Mouse (Mus musculus): ENCODE results near the gene Ddit4.

Gene Ddit4

DNA sequence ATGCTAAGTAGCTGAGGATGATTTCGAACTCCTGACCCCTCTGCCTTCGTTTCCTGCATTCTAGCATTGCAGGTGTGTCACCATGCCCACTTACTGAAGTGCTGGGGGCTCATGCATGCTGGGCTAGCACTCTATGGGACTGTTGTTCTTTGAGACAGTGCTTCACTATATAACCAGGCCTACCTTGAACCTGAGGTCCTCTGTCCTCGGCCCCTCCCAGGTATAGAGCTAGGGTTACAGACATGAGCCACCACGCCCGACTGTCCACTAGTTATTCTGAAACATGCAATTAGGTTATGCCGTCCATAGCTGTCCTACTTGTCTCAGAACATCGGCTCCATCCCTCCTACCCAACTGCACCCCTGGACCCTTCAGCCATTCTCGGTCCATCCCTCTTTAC is 20.2 kb upstream of the Ddit4 start:
- no peak for DNase-seq (ENCODE audit: low spot score)

DNA sequence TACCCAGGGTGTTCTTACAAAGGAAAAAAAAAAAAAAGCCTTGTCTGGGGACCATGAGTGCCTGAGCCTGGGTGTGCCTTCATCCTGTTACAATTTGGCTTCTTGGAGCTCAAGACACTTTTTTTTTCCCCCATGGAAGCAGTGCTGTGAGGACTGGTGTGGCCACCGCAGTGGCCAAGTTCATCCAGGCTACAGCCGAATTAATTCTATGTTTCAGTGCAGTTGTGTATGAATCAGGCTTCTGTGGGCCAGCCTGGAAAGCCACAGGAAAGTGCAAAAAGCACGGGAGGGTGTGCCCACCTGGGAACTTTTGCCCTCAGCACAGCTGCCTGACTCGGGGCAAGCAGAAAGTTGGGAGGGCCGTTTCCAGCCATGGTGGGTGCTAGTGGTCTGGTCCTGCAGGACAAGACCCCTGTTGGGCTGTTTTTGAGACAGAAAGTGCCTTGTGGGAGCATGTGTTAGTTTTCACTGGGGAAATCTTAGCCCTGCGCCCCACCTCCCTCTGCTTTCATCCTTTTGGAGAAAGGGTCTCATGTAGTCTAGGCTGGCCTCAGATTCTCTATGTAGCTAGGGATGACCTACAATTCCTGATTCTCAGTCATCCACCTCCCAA is 18.9 kb upstream of the Ddit4 start:
- DNase-seq (ENCODE audit: low spot score), result no peak

DNA sequence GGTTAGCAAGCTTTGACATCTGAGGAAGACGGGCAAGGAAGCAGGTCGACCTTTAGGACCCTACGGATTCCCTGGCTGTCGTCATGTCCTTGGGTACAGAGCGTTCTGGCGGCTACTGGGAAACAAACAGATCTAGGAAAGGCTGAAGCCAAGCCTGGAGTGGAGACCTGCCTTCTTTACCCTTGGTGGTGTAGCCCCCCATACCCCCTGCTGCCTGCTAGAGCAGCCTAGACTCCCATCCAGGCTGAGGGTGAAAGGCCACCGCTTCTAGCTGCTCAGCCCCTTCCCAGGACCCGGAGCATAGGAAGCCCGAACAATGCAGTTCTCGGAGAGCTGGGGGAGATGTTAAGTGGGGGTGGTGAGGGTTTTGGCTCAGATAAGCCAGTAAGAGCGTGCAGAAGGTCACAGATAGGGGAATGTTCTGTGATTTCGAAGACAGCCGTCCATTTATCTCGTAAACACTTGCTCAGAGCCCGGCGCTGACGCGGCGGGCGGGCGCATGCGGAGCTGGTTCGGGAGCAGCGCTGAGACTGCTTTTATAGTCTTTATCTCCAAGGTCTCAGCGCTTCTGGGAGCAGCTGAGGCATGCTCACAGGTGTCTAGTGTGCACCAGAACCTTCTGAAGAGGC is 18.3 kb upstream of the Ddit4 start:
- DNase-seq (ENCODE audit: low spot score), result peak; percentile 84

DNA sequence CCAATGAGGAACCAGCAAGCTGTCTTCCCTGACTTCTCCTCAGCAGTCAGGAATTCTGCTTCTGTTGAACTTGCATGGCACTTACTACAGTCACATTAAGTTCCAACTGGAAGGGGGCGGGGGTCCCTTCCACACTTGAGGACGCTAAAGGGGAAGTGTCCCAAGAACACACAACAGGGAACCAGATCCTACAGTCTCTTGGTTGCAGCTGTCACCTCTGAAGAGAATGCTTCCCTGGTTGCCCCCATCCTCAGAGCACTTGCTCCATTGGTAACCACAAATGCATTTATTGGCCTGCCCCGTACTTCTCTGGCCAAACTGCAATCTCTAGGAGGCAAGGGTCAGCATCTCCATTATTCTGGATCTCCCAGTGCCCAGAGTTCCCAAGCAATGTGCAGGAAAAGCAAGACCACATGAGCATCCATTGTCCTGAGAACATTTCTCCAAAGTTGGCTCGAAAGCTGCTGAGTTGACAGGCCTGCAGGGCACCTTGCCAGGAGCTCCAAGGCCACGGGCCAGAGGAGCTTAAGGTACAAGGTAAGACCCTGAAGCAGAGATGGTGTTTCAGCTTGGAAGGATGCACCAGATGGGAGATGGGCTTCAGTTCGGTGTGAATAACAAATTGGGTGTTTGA is 15.8 kb upstream of the Ddit4 start:
- DNase-seq (ENCODE audit: low spot score), result no peak

DNA sequence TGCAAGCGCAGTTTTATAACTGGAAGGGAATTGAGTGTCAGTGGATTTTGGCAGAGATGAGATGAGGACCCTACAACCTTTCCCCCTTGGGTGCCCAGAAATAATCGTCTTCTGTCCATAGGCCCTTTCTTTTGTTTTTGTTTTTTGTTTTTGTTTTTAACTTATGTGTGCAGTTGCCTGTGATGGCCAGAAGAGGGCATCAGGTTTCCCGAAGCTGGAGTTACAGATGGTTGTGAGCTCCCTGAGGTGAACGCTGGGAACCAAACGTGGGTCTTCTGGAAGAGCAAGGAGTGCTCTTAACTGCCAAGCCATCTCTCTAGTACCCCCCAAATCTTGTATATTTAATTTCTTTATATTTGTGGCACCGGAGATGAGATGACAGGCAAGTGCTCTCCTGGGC is 15.1 kb upstream of the Ddit4 start:
- no peak for DNase-seq (ENCODE audit: low spot score)

DNA sequence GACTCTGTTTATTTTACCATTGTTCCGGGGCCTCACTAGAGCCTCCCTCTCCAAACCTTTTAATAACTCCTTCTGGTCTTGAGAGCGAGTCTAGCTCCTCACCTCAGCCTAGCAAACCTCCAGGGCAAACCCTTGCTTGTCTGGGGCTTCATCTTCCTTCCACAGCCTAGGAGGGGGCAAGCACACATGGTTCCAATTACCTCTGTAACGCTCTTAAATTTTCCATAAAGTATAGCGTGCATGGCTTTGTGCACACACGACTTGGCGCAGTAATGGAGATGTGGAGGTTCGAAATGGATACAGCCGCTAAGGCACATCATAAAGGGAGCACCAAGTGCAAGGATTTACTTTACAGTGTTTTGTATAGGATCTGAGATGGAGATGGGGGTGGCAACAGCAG is 14.2 kb upstream of the Ddit4 start:
- DNase-seq (ENCODE audit: low spot score), result no peak

DNA sequence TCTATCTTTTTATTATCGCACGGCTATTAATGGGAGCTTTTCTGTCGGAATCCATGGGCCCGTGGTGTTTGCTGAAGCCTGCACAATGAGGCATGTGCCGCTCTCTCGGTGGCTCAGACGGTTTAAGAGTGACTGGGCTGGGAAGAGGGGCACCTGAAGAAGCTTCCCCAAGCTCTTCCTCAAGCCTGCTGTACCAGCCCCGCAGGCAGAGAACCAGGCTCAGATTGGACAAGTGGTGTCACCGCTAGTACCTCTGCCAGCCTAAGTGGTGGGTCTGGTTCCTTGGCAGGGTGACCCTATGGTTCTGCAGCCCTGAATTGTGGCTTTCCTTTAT is 13.7 kb upstream of the Ddit4 start:
- DNase-seq (ENCODE audit: low spot score), result no peak

DNA sequence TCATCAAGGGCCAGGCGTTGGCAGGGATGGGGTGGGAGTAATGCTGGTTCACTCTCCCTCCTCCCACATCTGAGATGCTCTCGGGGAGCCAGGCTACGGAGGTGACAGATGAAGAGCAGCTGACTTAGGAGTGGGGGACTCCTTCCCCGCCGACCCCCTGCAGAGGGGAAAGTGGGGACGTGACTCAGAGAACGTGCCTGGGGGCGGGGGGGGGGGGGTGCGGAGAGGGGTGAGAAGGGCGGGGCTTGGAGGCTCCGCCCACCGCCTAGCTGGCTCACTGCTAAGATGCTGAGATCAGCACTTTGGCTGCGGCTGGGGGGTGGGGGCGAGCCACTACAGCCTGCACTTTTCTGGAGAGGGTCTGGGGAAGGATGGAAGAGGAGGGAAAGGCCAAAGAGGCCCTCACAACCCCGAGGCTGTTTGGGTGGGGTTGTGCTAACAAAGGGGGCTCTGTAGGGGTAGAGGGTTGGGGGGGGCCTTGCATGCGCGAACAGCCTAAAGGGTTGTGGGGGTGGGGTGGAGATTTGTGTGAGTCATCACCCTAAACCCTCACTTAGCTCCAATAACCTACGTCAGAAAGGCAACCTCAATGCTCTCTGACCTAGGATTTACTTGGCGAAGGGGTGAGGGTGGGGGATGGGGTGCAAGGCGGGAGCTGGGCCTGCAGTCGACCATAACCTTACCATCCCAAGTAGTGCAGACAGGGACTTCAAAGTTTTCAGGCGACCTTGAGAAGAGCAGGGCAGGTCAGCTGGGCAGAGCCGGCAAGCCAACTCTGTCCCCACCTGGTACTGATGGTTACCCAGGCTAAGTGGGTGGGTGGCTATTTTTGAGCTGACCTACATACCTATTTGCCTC is 13.1 kb upstream of the Ddit4 start:
- no peak for DNase-seq (ENCODE audit: low spot score)

DNA sequence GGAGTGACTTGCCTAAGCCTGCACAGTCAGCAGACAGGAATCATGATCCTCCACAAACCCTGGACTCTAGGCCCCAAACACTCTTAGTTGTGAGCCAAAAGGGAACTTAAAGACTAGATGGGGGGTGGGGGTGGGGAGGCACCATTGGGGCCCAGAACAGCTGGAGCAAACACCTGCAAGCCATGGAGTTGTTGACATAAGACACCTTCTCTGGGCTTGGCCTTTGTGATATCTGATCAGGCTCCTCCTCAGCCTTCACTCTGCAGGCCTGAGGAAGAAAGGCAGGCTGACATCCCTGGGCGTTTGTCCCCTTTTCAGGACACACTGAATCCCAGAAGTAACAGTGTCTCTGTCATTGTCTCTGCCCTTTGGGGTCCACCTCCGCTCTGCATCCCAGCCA is 12.0 kb upstream of the Ddit4 start:
- no peak for DNase-seq (ENCODE audit: low spot score)

DNA sequence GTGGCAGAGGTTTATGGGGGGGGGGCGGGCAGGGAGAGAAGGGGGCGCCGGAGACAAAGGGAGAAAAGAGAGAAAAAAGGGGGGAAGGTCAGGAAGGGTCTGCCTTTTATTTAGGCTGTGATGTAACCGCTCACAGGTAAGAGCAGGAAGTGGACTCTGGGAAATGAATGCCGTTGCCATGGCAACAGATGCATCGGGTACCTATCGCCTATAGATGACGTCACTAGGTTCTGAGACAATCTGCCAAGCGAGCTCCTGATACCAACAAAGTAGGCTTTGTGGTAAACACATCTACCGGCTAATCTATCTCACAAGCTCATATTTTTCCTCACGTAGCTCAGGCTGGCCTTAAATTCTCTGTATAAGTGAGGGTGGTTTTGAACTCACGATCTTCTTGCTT is 7.9 kb upstream of the Ddit4 start:
- DNase-seq (ENCODE audit: low spot score), result no peak

DNA sequence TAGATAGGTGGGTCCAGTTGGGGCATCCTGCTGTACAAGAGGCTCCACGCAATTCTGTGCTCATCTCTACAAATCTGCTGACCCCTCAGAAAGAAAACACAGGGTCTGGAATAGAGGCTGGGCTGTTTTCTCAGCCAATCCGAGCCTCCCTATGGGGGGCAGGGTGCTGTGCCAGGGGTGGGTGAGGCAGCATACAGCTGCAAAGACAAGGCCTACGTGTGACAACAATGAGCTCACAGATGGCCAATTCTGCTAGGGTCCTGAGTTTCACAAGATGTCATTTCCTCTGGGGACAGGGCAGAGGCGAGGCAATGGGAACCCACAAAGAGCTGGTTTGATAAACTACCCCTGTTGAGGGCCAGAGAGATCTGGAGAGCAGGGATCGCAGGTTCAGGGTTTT is 6.8 kb upstream of the Ddit4 start:
- no peak for DNase-seq (ENCODE audit: low spot score)

DNA sequence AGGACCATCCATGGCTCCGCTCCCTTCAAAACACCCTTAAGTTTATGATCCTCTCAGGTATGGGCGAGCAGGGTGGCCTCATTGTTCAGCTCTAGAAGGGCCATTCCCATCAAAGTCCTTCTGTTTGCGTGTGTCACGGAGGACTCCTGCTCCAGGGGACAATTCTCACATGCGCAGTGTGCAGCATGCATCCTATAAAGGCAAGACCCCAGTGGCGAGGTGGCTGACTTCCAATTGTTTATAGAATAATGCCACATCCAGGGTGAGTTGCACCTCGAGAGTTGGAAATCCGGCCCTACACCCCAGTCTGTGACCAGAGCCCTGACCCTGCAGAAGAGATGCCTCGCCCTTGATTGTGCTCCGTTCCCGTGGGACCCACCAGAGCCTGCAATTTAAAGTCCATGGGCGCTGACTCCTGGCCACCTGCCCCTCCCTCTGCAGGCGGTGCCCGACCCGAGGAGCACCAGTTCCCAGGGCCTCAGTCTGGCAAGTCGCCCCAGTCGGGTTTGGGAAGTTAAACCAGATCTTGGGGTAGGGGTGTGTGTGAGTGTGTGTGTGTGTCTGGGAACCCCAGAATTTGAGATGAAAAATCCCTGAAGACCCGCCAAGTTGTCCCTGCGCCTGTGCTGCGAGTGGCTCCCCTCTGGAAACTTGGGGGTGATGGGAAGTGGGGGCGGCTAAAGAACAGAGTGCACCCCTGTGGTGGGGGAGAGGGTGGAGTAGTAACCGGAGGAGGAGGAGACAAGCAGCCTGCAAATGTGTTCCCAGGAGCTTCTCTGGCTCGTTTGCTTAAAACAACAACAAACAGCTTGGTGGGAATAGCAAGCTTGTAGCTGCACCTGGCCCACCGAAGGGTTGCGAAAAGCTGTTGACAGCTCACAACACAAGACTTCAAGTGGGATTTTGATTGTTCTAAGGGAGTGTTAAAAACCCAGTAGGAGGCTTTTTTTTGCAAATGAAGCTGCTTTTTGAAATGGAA is 5.8 kb upstream of the Ddit4 start:
- peak; percentile 62 for DNase-seq (ENCODE audit: low spot score)

DNA sequence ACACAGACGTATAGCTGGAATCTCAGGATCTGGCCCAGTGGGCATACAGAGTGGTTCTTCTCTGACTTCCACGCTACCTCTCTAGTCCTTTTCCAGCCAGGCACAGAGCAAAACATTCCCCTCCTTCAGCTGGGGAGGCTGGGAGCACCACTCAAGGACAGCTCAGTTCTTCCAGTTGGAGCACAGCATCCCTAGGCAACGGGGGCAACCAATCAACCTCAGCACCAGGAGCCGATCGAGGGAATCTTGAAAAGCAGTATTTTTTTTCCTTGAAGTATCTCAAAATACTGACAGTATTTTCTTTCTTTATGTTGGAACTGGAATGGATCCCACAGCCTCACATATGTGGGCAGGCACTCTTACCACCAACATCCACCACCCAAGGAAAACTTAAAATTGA is 5.0 kb upstream of the Ddit4 start:
- DNase-seq (ENCODE audit: low spot score), result no peak

DNA sequence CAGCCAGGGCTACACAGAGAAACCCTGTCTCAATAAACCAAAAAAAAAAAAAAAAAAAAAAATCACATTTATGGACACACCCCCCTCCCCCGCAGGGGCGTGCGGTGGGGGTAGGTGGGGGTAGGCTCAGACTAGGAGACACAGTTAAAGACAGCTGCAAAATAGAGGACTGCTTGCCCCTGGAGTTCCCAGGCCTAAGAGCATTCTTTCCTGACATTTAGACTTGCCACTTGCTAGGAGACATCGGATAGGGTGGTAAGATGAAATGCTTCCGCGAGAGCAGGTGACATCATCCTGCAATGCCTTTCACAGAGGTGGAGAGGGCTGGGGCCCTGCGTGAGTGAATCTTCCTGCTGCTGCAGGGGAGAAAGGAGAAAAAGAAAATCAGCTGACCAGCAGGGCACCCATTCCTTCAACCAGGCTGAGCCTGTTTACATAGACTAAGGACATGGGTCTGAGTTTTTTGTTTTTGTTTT is 2.0 kb upstream of the Ddit4 start:
- DNase-seq (ENCODE audit: low spot score), result no peak

DNA sequence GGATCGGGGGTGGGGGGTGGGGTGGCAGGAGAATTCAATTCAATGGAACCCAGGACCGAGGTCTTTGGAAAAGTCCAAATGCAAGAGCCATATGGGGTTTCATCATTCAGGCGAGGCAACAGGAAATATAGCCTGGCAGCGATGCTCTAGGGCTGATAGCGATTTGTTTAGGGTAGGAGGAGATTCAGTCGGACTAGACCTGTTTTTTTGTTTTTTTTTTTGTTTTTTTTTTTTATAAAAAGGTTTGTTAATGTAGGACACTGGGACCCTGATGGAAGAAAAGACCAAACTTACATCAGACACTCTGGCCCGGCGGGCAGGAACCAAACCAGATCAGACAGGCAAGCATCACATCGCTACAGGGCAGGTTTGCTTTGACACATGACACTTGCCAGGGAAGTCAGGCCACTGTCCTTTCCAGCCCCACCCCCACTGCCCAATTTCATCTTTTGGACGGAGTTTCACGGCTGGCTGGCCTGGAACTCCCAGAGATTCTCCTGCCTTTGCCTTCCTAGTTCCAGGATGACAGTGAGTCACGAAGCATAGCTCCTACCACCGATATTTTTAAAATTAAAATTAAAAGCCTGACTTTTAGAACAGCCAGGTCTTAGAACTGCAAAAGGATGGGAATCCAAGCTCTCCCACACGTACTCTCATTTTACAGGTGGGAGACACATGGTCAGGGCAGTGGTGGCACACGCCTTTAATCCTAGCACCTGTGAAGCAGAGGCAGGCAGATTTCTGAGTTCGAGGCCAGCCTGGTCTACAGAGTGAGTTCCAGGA is 1.3 kb upstream of the Ddit4 start:
- DNase-seq (ENCODE audit: low spot score), result peak; percentile 47

DNA sequence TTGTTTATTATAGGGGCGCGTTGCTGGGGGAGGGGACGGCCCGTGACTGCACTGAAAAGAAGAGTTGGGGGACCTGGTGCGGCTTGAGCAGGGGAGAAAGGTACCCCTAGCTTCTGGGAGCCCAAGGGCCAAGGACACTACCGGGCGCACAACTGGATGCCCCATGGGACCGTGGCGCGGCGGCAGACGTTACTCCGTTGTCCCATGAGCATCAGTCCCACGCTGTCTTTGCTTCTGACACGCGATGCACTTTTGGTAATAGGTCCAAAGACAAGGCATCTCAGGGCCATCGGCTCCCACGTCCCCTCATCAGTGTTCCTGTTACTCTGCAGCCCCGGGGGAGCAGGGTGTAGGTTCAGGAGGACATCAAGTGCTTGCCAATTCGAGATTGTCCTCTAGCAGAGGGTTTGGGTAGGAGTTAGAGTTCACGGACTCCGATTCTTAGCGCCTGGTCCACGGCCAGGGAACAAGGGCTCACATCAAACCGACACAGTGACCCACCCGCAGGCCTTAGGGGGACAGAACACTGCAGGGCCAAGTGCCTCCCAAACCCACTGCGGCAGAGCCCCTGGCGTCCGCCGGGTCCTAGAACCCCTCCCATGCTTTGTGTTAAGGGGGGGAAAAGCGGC is 632 bp upstream of the Ddit4 start:
- DNase-seq (ENCODE audit: low spot score), result peak; percentile 77

DNA sequence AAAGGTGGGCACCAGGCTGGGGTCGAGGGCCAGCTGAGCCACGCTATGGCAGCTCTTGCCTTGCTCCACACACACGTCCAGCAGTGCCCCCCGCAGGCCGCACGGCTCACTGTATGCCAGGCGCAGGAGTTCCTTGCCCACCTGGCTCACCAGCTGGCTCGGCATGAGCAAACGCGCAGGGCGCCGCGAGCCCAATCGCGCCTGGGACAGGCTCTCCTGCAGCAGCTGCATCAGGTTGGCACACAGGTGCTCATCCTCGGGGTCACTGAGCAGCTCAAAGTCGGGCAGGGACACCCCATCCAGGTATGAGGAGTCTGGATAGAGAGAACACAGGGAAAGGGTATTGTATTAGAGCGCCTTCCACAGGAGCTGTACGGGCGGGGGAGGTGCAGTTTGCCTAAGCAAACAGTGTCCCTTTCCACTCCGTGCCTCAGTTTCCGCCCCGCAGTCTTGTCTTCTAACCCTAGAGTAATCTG is 880 bp downstream of the Ddit4 start:
- DNase-seq (ENCODE audit: low spot score), result peak; percentile 74

DNA sequence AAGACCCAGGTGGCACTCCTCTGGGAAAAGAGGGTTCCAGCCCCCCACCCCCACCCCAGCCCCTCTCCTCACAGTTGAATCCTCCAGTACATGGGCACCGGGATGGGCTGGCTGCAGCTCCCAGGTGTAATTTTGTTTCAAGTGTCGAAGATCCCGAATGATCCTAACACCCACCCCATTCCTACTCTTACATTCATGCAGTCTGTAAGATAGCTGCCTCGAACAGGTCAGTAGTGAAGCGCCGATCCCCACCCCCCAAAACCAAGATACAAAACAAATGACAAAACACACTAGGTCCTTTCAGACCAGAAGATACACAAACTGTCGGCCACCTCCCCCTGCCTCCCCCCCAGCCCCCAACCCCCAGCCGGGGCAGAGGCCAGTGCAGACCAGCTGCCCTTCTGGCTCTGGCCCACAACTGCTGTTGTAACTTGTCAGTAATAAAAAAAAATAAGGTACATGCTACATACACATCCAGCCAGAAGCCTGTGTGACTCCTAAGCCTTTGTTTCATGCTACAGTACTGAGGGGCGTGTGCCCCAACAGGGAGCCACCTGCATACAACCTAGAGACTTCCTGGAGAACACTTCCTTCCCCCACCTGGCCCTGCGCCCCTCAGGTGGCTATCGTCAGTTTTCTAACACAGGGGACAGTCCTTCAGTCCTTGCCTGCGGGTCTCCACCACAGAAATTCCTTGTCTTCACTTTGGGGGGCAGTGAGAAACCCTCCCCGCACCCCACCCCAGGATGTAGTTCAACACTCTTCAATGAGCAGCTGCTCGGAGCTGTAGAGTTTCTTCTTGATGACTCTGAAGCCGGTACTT is 1.6 kb downstream of the Ddit4 start:
- DNase-seq (ENCODE audit: low spot score), result no peak

DNA sequence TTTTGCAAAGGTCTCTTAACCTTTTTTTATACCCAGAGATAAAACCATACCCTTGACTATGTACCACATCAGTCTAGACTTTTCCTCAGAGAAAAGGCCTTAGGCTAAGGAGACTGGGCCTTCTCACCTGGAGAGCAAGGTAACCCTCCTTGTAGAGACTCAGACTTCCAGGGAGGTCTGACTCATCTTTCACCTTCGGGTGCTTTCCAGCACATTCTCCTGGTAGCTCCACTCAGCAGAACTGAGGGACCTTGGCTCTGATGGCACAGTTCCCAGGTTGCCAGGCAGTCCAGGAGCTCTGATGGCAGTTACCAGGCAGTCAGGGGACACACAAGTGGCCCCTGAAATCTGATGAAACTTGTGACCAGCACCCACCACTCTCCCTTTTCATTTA is 2.4 kb downstream of the Ddit4 start:
- peak; percentile 46 for DNase-seq (ENCODE audit: low spot score)

Data from testis, postnatal 14 days (tissue).